Mouse (Mus musculus) lung, embryonic 14.5 days (tissue): ENCODE results near the gene Zcwpw1. TPM values are rescaled to one million over a fixed set of nuclear protein-coding genes. Genes with fewer than 3 reads are reported as not detected.

Experiments used
- ATAC-seq: fragments of 200-750 bp; cut with Nextera tagmentation; 2 replicates; pipeline ENCODE4 v1.8.0; 2017; ENCODE audit warnings: mild to moderate bottlenecking, moderate TSS enrichment, moderate library complexity; ENCODE audit not compliant: insufficient read depth
- DNase-seq: peaks from one replicate; pipeline ENCODE4 v3.0.0-alpha.2; 2015
- H3K27ac ChIP-seq: fragments of 300-500 bp; sonication (generic); 2 replicates; pipeline ENCODE4 v1.5.1; 2014; ENCODE audit warnings: low read depth, mild to moderate bottlenecking, moderate library complexity
- H3K27me3 ChIP-seq: fragments of 300-500 bp; sonication (generic); 2 replicates; pipeline ENCODE4 v1.6.1; 2014; ENCODE audit warnings: low read length, control low read depth; ENCODE audit not compliant: insufficient read depth
- H3K36me3 ChIP-seq: fragments of 300-500 bp; sonication (generic); 2 replicates; pipeline ENCODE4 v1.6.1; 2014; ENCODE audit warnings: control low read depth; ENCODE audit not compliant: insufficient read depth
- H3K4me1 ChIP-seq: fragments of 300-500 bp; sonication (generic); 2 replicates; pipeline ENCODE4 v1.6.1; 2014; ENCODE audit warnings: antibody characterized with exemption, control low read depth; ENCODE audit not compliant: insufficient read depth
- H3K4me2 ChIP-seq: fragments of 300-500 bp; sonication (generic); 2 replicates; pipeline ENCODE4 v1.6.1; 2014; ENCODE audit warnings: mild to moderate bottlenecking
- H3K4me3 ChIP-seq: fragments of 300-500 bp; sonication (generic); 2 replicates; pipeline ENCODE4 v1.5.1; 2014; ENCODE audit warnings: low read depth, low read length
- H3K9ac ChIP-seq: fragments of 300-500 bp; sonication (generic); 2 replicates; pipeline ENCODE4 v1.6.1; 2014
- H3K9me3 ChIP-seq: fragments of 300-500 bp; sonication (generic); 2 replicates; pipeline ENCODE4 v1.6.1; 2016; ENCODE audit warnings: low read depth, low read length, control low read depth
- CTCF ChIP-seq: IDR thresholded peaks from 2 replicates; pipeline ENCODE4 v1.5.1; 2016; ENCODE audit warnings: antibody characterized with exemption, low read depth
- WGBS: fragments of 180-500 bp; shearing (Covaris S2); extraction: QIAGEN DNeasy Blood & Tissue Kit; methylation state at CpG from one replicate; pipeline ENCODE4 v1.1.7; 2014; 5-methylcytosine and 5-hydroxymethylcytosine counted together
- polyA plus RNA-seq: library from polyadenylated mRNA; unstranded; fragments of >200 nt; fragmentation: Nextera tagmentation; extraction: Ambion mirVana; gene quantifications from 2 replicates; pipeline ENCODE4 v1.2.1, GENCODE M21; 2014

Gene Zcwpw1
- polyA plus RNA-seq, 1 experiment from 2014 or later: 26.1 TPM

GRCm38 (mm10) chr5:137766270-137766669, 21.3 kb upstream of the Zcwpw1 start:
- DNase-seq (peak; percentile 45), ATAC-seq (no peak)
- no peaks in the 10 kb centered on the region for H3K4me1 ChIP-seq
- H3K27ac ChIP-seq: no peak overlapping the region
- peak; percentile 69 for TF ChIP-seq CTCF
- no peaks in the 10 kb centered on the region for H3K9me3 ChIP-seq
- H3K9ac ChIP-seq: no peak overlapping the region
- H3K4me3 ChIP-seq: no peak overlapping the region
- WGBS: 61% methylated on average over 3 of the region's 3 CpGs
- no peak overlapping the region for H3K4me2 ChIP-seq
- no peaks in the 10 kb centered on the region for H3K36me3 ChIP-seq
- H3K27me3 ChIP-seq: no peaks in the 10 kb centered on the region

- H3K27ac ChIP-seq: no peak overlapping the region
- 61% methylated on average over 1 of the region's 1 CpGs for WGBS
- no peaks in the 10 kb centered on the region for H3K9me3 ChIP-seq
- no peaks in the 10 kb centered on the region for H3K36me3 ChIP-seq
- no peak overlapping the region for H3K4me3 ChIP-seq
- no peak for TF ChIP-seq CTCF
- no peak overlapping the region for H3K4me2 ChIP-seq
- DNase-seq: no peak
- no peaks in the 10 kb centered on the region for H3K27me3 ChIP-seq
- no peaks in the 10 kb centered on the region for H3K4me1 ChIP-seq
- no peak overlapping the region for H3K9ac ChIP-seq
- ATAC-seq: no peak
Observed at GRCm38 (mm10) chr5:137768475-137768874, 19.1 kb upstream of the Zcwpw1 start.

- Histone ChIP-seq H3K4me3 (no peak overlapping the region), H3K36me3 (no peaks in the 10 kb centered on the region), H3K4me2 (no peak overlapping the region), H3K27me3 (no peaks in the 10 kb centered on the region), H3K9ac (no peak overlapping the region), H3K4me1 (no peaks in the 10 kb centered on the region), H3K9me3 (no peaks in the 10 kb centered on the region), H3K27ac (no peak overlapping the region)
- DNase-seq (peak; percentile 82), ATAC-seq (no peak)
- peak; percentile 91 for TF ChIP-seq CTCF
- WGBS: 51% methylated on average over 2 of the region's 2 CpGs
Observed at GRCm38 (mm10) chr5:137770709-137771108, 16.9 kb upstream of the Zcwpw1 start.

GRCm38 (mm10) chr5:137772755-137773154, 14.8 kb upstream of the Zcwpw1 start:
- Histone ChIP-seq H3K4me3 (no peak overlapping the region), H3K27me3 (no peaks in the 10 kb centered on the region), H3K9me3 (no peaks in the 10 kb centered on the region), H3K4me1 (no peaks in the 10 kb centered on the region), H3K27ac (no peak overlapping the region), H3K9ac (no peak overlapping the region), H3K4me2 (no peak overlapping the region), H3K36me3 (no peaks in the 10 kb centered on the region)
- no peak for TF ChIP-seq CTCF
- ATAC-seq: no peak
- DNase-seq: no peak

GRCm38 (mm10) chr5:137775587-137776290, 11.9 kb upstream of the Zcwpw1 start:
- no peak for TF ChIP-seq CTCF
- DNase-seq (no peak), ATAC-seq (no peak)
- Histone ChIP-seq H3K9me3 (no peaks in the 10 kb centered on the region), H3K27ac (no peak overlapping the region), H3K9ac (no peak overlapping the region), H3K4me3 (no peak overlapping the region), H3K27me3 (no peaks in the 10 kb centered on the region), H3K4me1 (no peaks in the 10 kb centered on the region), H3K36me3 (peaks cover 8% of the 10 kb centered on the region), H3K4me2 (no peak overlapping the region)
- WGBS: 88% methylated on average over 2 of the region's 2 CpGs

- 23% methylated on average over 5 of the region's 5 CpGs for WGBS
- no peak overlapping the region for H3K4me3 ChIP-seq
- ATAC-seq (peak; percentile 32; the same call in 1 of the 2 replicates), DNase-seq (peak; percentile 50)
- no peak for TF ChIP-seq CTCF
- no peak overlapping the region for H3K9ac ChIP-seq
- H3K4me1 ChIP-seq: no peaks in the 10 kb centered on the region
- H3K27me3 ChIP-seq: no peaks in the 10 kb centered on the region
- H3K4me2 ChIP-seq: no peak overlapping the region
- no peaks in the 10 kb centered on the region for H3K9me3 ChIP-seq
- peaks cover 15% of the 10 kb centered on the region for H3K36me3 ChIP-seq
- no peak overlapping the region for H3K27ac ChIP-seq
Observed at GRCm38 (mm10) chr5:137776408-137776918, 11.1 kb upstream of the Zcwpw1 start.

GRCm38 (mm10) chr5:137777267-137777845, 10.2 kb upstream of the Zcwpw1 start:
- Histone ChIP-seq H3K4me1 (no peaks in the 10 kb centered on the region), H3K9me3 (no peaks in the 10 kb centered on the region), H3K4me3 (no peak overlapping the region), H3K27me3 (no peaks in the 10 kb centered on the region), H3K27ac (no peak overlapping the region), H3K36me3 (peaks cover 24% of the 10 kb centered on the region), H3K4me2 (no peak overlapping the region), H3K9ac (no peak overlapping the region)
- no peak for ATAC-seq
- WGBS: 69% methylated on average over 7 of the region's 7 CpGs
- TF ChIP-seq CTCF: no peak
- DNase-seq: no peak
